Mouse (Mus musculus) megakaryocyte, embryonic 14.5 days (primary cell): ENCODE results near the gene Pik3c2g.

ENCODE experiments used
- FLI1 ChIP-seq: IDR thresholded peaks from 2 replicates; pipeline ENCODE4 v1.6.1; 2012; ENCODE audit warnings: low read length, inconsistent platforms, mixed read lengths
- GATA1 ChIP-seq: IDR thresholded peaks from 3 replicates; pipeline ENCODE4 v1.6.1; 2012; ENCODE audit warnings: mixed read lengths, low read length, inconsistent platforms, borderline replicate concordance

DNA sequence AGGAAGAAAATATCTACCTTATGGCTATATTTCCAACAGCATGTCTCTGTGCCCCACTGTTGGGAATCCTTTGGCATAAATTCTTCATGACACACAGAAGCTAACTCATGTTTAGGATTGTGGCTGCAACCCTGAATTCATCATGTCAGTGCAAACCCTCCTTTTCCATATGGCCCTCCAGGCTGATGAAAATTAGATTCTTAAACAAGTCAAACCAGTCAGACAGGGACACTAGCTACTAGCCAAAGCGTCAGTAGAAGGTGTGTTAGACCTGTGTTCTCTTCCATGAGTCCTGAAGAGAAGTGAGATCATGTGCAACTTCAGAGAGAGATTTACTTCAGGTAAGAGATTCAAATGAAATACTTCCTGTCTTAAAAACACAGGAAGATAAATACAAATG, 12.2 kb downstream of the Pik3c2g start:
- no peak for TF ChIP-seq GATA1
- TF ChIP-seq FLI1, result no peak
